Mouse (Mus musculus): ENCODE data around the gene Cdc26. TPM values are rescaled to one million over a fixed set of nuclear protein-coding genes. Genes with fewer than 3 reads are reported as not detected.

Gene Cdc26
- polyA plus RNA-seq, 1 experiment from 2014 or later: 95.5 TPM

- Histone ChIP-seq H3K4me3 (no peak overlapping the region), H3K9ac (no peak overlapping the region), H3K27me3 (replicated peaks) (no peaks in the 10 kb centered on the region), H3K4me1 (peaks cover 75% of the 10 kb centered on the region), H3K4me2 (peak overlapping the region; percentile 28), H3K36me3 (peaks cover 3% of the 10 kb centered on the region; the same call in 1 of the 2 replicates), H3K9me3 (replicated peaks) (no peaks in the 10 kb centered on the region), H3K27ac (peak overlapping the region; percentile 46)
- peak; percentile 34 for ATAC-seq
- WGBS (ENCODE audit: insufficient replicate concordance): 43% methylated on average over 9 of the region's 9 CpGs
Observed at GRCm38 (mm10) chr4:62372818-62373520, 35.5 kb downstream of the Cdc26 start.

- Histone ChIP-seq H3K4me1 (peaks cover 79% of the 10 kb centered on the region), H3K9ac (no peak overlapping the region), H3K36me3 (peaks cover 3% of the 10 kb centered on the region; the same call in 1 of the 2 replicates), H3K27me3 (replicated peaks) (no peaks in the 10 kb centered on the region), H3K27ac (peak overlapping the region; percentile 46; the same call in 1 of the 2 replicates), H3K4me2 (peak overlapping the region; percentile 28), H3K4me3 (no peak overlapping the region), H3K9me3 (replicated peaks) (no peaks in the 10 kb centered on the region)
- 46% methylated on average over 1 of the region's 1 CpGs for WGBS (ENCODE audit: insufficient replicate concordance)
- ATAC-seq: no peak
Observed at GRCm38 (mm10) chr4:62372410-62372809, 36.0 kb downstream of the Cdc26 start.

GRCm38 (mm10) chr4:62369091-62369490 lies 39.4 kb downstream of the Cdc26 start:
- Histone ChIP-seq H3K4me2 (peak overlapping the region; percentile 54), H3K4me3 (no peak overlapping the region), H3K9ac (peak overlapping the region; percentile 27; the same call in 1 of the 2 replicates), H3K9me3 (replicated peaks) (no peaks in the 10 kb centered on the region), H3K36me3 (peaks cover 3% of the 10 kb centered on the region), H3K4me1 (peaks cover 90% of the 10 kb centered on the region), H3K27ac (peak overlapping the region; percentile 86), H3K27me3 (replicated peaks) (no peaks in the 10 kb centered on the region)
- 6% methylated on average over 3 of the region's 3 CpGs for WGBS (ENCODE audit: insufficient replicate concordance)
- ATAC-seq: peak; percentile 80

GRCm38 (mm10) chr4:62367586-62367985 lies 40.9 kb downstream of the Cdc26 start:
- Histone ChIP-seq H3K27me3 (replicated peaks) (no peaks in the 10 kb centered on the region), H3K4me2 (peak overlapping the region; percentile 36), H3K9ac (no peak overlapping the region), H3K4me3 (no peak overlapping the region), H3K27ac (peak overlapping the region; percentile 60), H3K9me3 (replicated peaks) (no peaks in the 10 kb centered on the region), H3K36me3 (peaks cover 3% of the 10 kb centered on the region), H3K4me1 (peaks cover 78% of the 10 kb centered on the region)
- WGBS (ENCODE audit: insufficient replicate concordance): 66% methylated on average over 6 of the region's 6 CpGs
- ATAC-seq: no peak

GRCm38 (mm10) chr4:62366291-62366690 lies 42.2 kb downstream of the Cdc26 start:
- no peak overlapping the region for H3K4me3 ChIP-seq
- ATAC-seq: no peak
- 73% methylated on average over 4 of the region's 4 CpGs for WGBS (ENCODE audit: insufficient replicate concordance)
- H3K4me2 ChIP-seq: no peak overlapping the region
- peaks cover 3% of the 10 kb centered on the region for H3K36me3 ChIP-seq
- no peak overlapping the region for H3K27ac ChIP-seq
- H3K9me3 ChIP-seq (replicated peaks): no peaks in the 10 kb centered on the region
- H3K27me3 ChIP-seq (replicated peaks): no peaks in the 10 kb centered on the region
- H3K4me1 ChIP-seq: peaks cover 76% of the 10 kb centered on the region
- no peak overlapping the region for H3K9ac ChIP-seq

GRCm38 (mm10) chr4:62364299-62364698 lies 44.1 kb downstream of the Cdc26 start:
- Histone ChIP-seq H3K27me3 (replicated peaks) (no peaks in the 10 kb centered on the region), H3K27ac (0 out of 2 replicates have a peak overlapping the region, but pooled peaks have one; percentile 25), H3K4me2 (peak overlapping the region; percentile 10; the same call in 1 of the 2 replicates), H3K9ac (no peak overlapping the region), H3K36me3 (no peaks in the 10 kb centered on the region; the same call in 1 of the 2 replicates), H3K4me1 (peaks cover 62% of the 10 kb centered on the region), H3K4me3 (no peak overlapping the region), H3K9me3 (replicated peaks) (no peaks in the 10 kb centered on the region)
- 87% methylated on average over 8 of the region's 8 CpGs for WGBS (ENCODE audit: insufficient replicate concordance)
- no peak for ATAC-seq

GRCm38 (mm10) chr4:62362437-62362836 lies 46.0 kb downstream of the Cdc26 start:
- H3K36me3 ChIP-seq: peaks cover 11% of the 10 kb centered on the region; the same call in 1 of the 2 replicates
- H3K9ac ChIP-seq: no peak overlapping the region
- H3K9me3 ChIP-seq (replicated peaks): no peaks in the 10 kb centered on the region
- H3K4me1 ChIP-seq: peaks cover 59% of the 10 kb centered on the region
- H3K27ac ChIP-seq: no peak overlapping the region
- H3K27me3 ChIP-seq (replicated peaks): no peaks in the 10 kb centered on the region
- H3K4me2 ChIP-seq: peak overlapping the region; percentile 86
- no peak for ATAC-seq
- 60% methylated on average over 2 of the region's 2 CpGs for WGBS (ENCODE audit: insufficient replicate concordance)
- H3K4me3 ChIP-seq: no peak overlapping the region

- H3K4me2 ChIP-seq: peak overlapping the region; percentile 86
- no peaks in the 10 kb centered on the region for H3K9me3 ChIP-seq (replicated peaks)
- no peaks in the 10 kb centered on the region for H3K27me3 ChIP-seq (replicated peaks)
- no peak for ATAC-seq
- H3K27ac ChIP-seq: peak overlapping the region; percentile 62; the same call in 1 of the 2 replicates
- peak overlapping the region; percentile 78 for H3K4me3 ChIP-seq
- peak overlapping the region; percentile 82 for H3K9ac ChIP-seq
- H3K36me3 ChIP-seq: peaks cover 13% of the 10 kb centered on the region; the same call in 1 of the 2 replicates
- WGBS (ENCODE audit: insufficient replicate concordance): 83% methylated on average over 1 of the region's 1 CpGs
- H3K4me1 ChIP-seq: peaks cover 54% of the 10 kb centered on the region
Observed at GRCm38 (mm10) chr4:62361997-62362396, 46.4 kb downstream of the Cdc26 start.

GRCm38 (mm10) chr4:62361571-62361970 lies 46.9 kb downstream of the Cdc26 start:
- Histone ChIP-seq H3K4me1 (peaks cover 51% of the 10 kb centered on the region), H3K27me3 (replicated peaks) (no peaks in the 10 kb centered on the region), H3K27ac (peak overlapping the region; percentile 62; the same call in 1 of the 2 replicates), H3K9ac (peak overlapping the region; percentile 82), H3K4me2 (peak overlapping the region; percentile 86), H3K36me3 (peaks cover 17% of the 10 kb centered on the region), H3K4me3 (peak overlapping the region; percentile 78), H3K9me3 (replicated peaks) (no peaks in the 10 kb centered on the region)
- no peak for ATAC-seq
- 21% methylated on average over 6 of the region's 6 CpGs for WGBS (ENCODE audit: insufficient replicate concordance)

GRCm38 (mm10) chr4:62360805-62361455 lies 47.5 kb downstream of the Cdc26 start:
- ATAC-seq: peak; percentile 44; the same call in 1 of the 2 replicates
- H3K36me3 ChIP-seq: peaks cover 22% of the 10 kb centered on the region
- H3K4me2 ChIP-seq: peak overlapping the region; percentile 86
- WGBS (ENCODE audit: insufficient replicate concordance): under 1% methylated on average over 22 of the region's 22 CpGs
- peak overlapping the region; percentile 82 for H3K9ac ChIP-seq
- H3K4me3 ChIP-seq: peak overlapping the region; percentile 78
- peaks cover 45% of the 10 kb centered on the region for H3K4me1 ChIP-seq
- H3K27me3 ChIP-seq (replicated peaks): no peaks in the 10 kb centered on the region
- H3K27ac ChIP-seq: peak overlapping the region; percentile 74
- H3K9me3 ChIP-seq (replicated peaks): no peaks in the 10 kb centered on the region

GRCm38 (mm10) chr4:62360088-62360804 lies 48.2 kb downstream of the Cdc26 start, which contains the start of the genes Fkbp15 and Slc31a1:
Gene Fkbp15, minus strand, starts transcription at chr4:62360548.
Gene Slc31a1, plus strand, starts transcription at chr4:62360727.
- peak; percentile 99 for ATAC-seq
- H3K9me3 ChIP-seq (replicated peaks): no peaks in the 10 kb centered on the region
- peaks cover 24% of the 10 kb centered on the region for H3K36me3 ChIP-seq
- peak within 1 kb of the TSS; percentile 86 for H3K4me2 ChIP-seq
- H3K27me3 ChIP-seq (replicated peaks): no peaks in the 10 kb centered on the region
- peak within 1 kb of the TSS; percentile 78 for H3K4me3 ChIP-seq
- WGBS (ENCODE audit: insufficient replicate concordance): 0% methylated on average over 51 of the region's 51 CpGs
- peak within 1 kb of the TSS; percentile 88 for H3K27ac ChIP-seq
- peak within 1 kb of the TSS; percentile 83 for H3K9ac ChIP-seq
- peaks cover 38% of the 10 kb centered on the region for H3K4me1 ChIP-seq
